31 mouse cellular contexts compared by ENCODE assay signal in the genomic region with DNA sequence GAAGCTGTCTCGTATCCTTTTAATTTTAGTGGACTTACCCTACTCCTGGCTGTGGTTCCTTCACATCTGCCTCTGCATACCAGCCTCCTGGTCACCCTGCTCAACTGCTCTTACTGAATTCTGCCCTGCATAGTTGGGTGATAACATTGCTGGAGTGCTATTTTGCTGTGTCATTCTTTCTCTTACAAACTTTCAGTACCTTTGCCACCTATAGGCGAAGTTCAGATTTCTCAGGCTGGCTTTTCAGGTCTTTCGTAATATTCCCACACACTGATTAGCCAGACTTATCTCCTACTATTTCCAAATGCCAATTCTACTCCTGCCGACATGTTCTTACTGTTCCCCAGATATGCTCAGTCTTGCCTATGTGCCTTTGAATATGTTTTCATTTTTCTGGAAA. TPM values are rescaled to one million over a fixed set of nuclear protein-coding genes. Genes with fewer than 3 reads are reported as not detected.
A peak's percentile ranks its signal among the peaks of the same experiment; 100 is the strongest.
DNase-seq lines count a peak whose midpoint lies in the region; ATAC-seq and TF ChIP-seq lines count a peak whose summit lies in the region.
"Had no signal": no experiment of that assay in that cellular context is flagged by ENCODE, and none has a peak within 500 bp of the region (broad histone marks: within the 10 kb centered on the region; RNA-seq: fewer than 3 reads in every experiment).

No protein-coding gene starts in this region.

- H3K27me3 ChIP-seq in liver, embryonic 15.5 days, result no peaks in the 10 kb centered on the region
- no peaks in the 10 kb centered on the region for H3K27me3 ChIP-seq in liver, embryonic 12.5 days (replicated peaks)
- no peaks in the 10 kb centered on the region for H3K27me3 ChIP-seq in intestine, postnatal 0 days (replicated peaks; ENCODE audit: control insufficient read depth, insufficient read depth, low read length)
- no peaks in the 10 kb centered on the region for H3K27me3 ChIP-seq in stomach, postnatal 0 days (ENCODE audit: control insufficient read depth, insufficient read depth, low read length)
- H3K27me3 ChIP-seq: embryonic facial prominence, embryonic 15.5 days; forebrain, embryonic 13.5 days; heart, embryonic 15.5 days; hindbrain, embryonic 13.5 days; neural tube, embryonic 15.5 days had no signal

- H3K9ac ChIP-seq in liver, embryonic 15.5 days, result no peak overlapping the region
- H3K9ac ChIP-seq in liver, embryonic 12.5 days, result no peak overlapping the region
- no peak overlapping the region for H3K9ac ChIP-seq in intestine, postnatal 0 days (ENCODE audit: low read depth, low read length)
- no peak overlapping the region for H3K9ac ChIP-seq in stomach, postnatal 0 days (ENCODE audit: low read length)
- H3K9ac ChIP-seq: embryonic facial prominence, embryonic 15.5 days; forebrain, embryonic 13.5 days; heart, embryonic 15.5 days; hindbrain, embryonic 13.5 days; neural tube, embryonic 15.5 days had no signal

- 0 out of 2 replicates have a peak, but pooled peaks cover 8% of the 10 kb centered on the region for H3K36me3 ChIP-seq in liver, embryonic 15.5 days (replicated peaks)
- peaks cover 28% of the 10 kb centered on the region for H3K36me3 ChIP-seq in liver, embryonic 12.5 days
- H3K36me3 ChIP-seq in intestine, postnatal 0 days (ENCODE audit: control insufficient read depth, insufficient read depth), result no peaks in the 10 kb centered on the region
- no peaks in the 10 kb centered on the region for H3K36me3 ChIP-seq in stomach, postnatal 0 days (ENCODE audit: control insufficient read depth, insufficient read depth, low read length)

- no peak overlapping the region for H3K4me2 ChIP-seq in liver, embryonic 15.5 days
- H3K4me2 ChIP-seq in liver, embryonic 12.5 days, result no peak overlapping the region
- no peak overlapping the region for H3K4me2 ChIP-seq in intestine, postnatal 0 days (replicated peaks; ENCODE audit: low read depth)
- no peak overlapping the region for H3K4me2 ChIP-seq in stomach, postnatal 0 days (replicated peaks; ENCODE audit: low read depth)
- H3K4me2 ChIP-seq: embryonic facial prominence, embryonic 15.5 days; forebrain, embryonic 13.5 days; heart, embryonic 15.5 days; hindbrain, embryonic 13.5 days; neural tube, embryonic 15.5 days had no signal

- WGBS in liver, embryonic 15.5 days (ENCODE audit: insufficient replicate concordance), result 61% methylated on average over 4 of the region's 4 CpGs
- WGBS in liver, embryonic 12.5 days (ENCODE audit: insufficient replicate concordance), result 63% methylated on average over 4 of the region's 4 CpGs
- 67% methylated on average over 4 of the region's 4 CpGs for WGBS in intestine, postnatal 0 days
- 65% methylated on average over 4 of the region's 4 CpGs for WGBS in stomach, postnatal 0 days

- no peaks in the 10 kb centered on the region; the same call in 1 of the 2 replicates for H3K4me1 ChIP-seq in liver, embryonic 15.5 days (replicated peaks)
- H3K4me1 ChIP-seq in liver, embryonic 12.5 days, result peaks cover 12% of the 10 kb centered on the region; the same call in 1 of the 2 replicates
- no peaks in the 10 kb centered on the region for H3K4me1 ChIP-seq in intestine, postnatal 0 days (replicated peaks; ENCODE audit: control insufficient read depth, insufficient read depth, low read length)
- no peaks in the 10 kb centered on the region for H3K4me1 ChIP-seq in stomach, postnatal 0 days (replicated peaks; ENCODE audit: control insufficient read depth, insufficient read depth)
- H3K4me1 ChIP-seq: heart, embryonic 10.5 days; heart, embryonic 15.5 days had no signal

- DNase-seq in 416B (ENCODE audit: low read depth), result peak; percentile 30
- peak; percentile 14 for DNase-seq in stomach, postnatal 0 days (ENCODE audit: low spot score)
- no peak for DNase-seq in left cerebral cortex, adult 18-20 months (ENCODE audit: low spot score in 2 of 2)
- DNase-seq in heart, postnatal 10 days, result no peak
- DNase-seq: adrenal gland, postnatal 25 days; cerebellum, adult 2 months; cerebellum, postnatal 14 days; gastrocnemius, postnatal 14 days; heart, adult 11 months; heart, postnatal 4 days; kidney, adult 18-20 months; kidney, postnatal 36 days; left cerebral cortex, postnatal 4 days; lung, adult 2 months; midbrain, embryonic 14.5 days; right cerebral cortex, postnatal 25 days; spleen, adult 18-20 months; thymus, adult 2 months; thymus, postnatal 36 days had no signal

- ATAC-seq in liver, embryonic 15.5 days (ENCODE audit: insufficient read depth), result peak; percentile 34; the same call in 1 of the 2 replicates
- ATAC-seq in liver, embryonic 12.5 days, result no peak
- peak; percentile 69 for ATAC-seq in intestine, postnatal 0 days
- ATAC-seq in stomach, postnatal 0 days (ENCODE audit: low FRiP score, low TSS enrichment), result peak; percentile 70
- ATAC-seq: CD4-positive, CD25-positive, alpha-beta regulatory T cell, adult 4 months; forebrain, embryonic 13.5 days had no signal

- no peaks in the 10 kb centered on the region for H3K9me3 ChIP-seq in liver, embryonic 15.5 days (replicated peaks)
- no peaks in the 10 kb centered on the region for H3K9me3 ChIP-seq in liver, embryonic 12.5 days (replicated peaks)
- no peaks in the 10 kb centered on the region for H3K9me3 ChIP-seq in intestine, postnatal 0 days (ENCODE audit: control insufficient read depth)
- H3K9me3 ChIP-seq in stomach, postnatal 0 days (ENCODE audit: control insufficient read depth, low read length), result no peaks in the 10 kb centered on the region
- H3K9me3 ChIP-seq: embryonic facial prominence, embryonic 10.5 days; embryonic facial prominence, embryonic 15.5 days; forebrain, embryonic 13.5 days; heart, embryonic 10.5 days; heart, embryonic 15.5 days; hindbrain, embryonic 13.5 days; neural tube, embryonic 15.5 days had no signal

- no peak overlapping the region for H3K27ac ChIP-seq in liver, embryonic 15.5 days (replicated peaks)
- no peak overlapping the region for H3K27ac ChIP-seq in liver, embryonic 12.5 days
- no peak overlapping the region for H3K27ac ChIP-seq in intestine, postnatal 0 days (ENCODE audit: low read depth, low read length)
- H3K27ac ChIP-seq in stomach, postnatal 0 days (replicated peaks), result no peak overlapping the region; the same call in 1 of the 2 replicates
- H3K27ac ChIP-seq: embryonic facial prominence, embryonic 10.5 days; embryonic facial prominence, embryonic 15.5 days; forebrain, embryonic 13.5 days; heart, embryonic 10.5 days; heart, embryonic 15.5 days; hindbrain, embryonic 13.5 days; layer of hippocampus, adult 2 months; neural tube, embryonic 15.5 days had no signal

- intact Hi-C loops in heart, postnatal 10 days (cut with DNase I), result no loop called here

- H3K4me3 ChIP-seq in liver, embryonic 15.5 days (replicated peaks), result no peak overlapping the region
- H3K4me3 ChIP-seq in liver, embryonic 12.5 days, result no peak overlapping the region
- no peak overlapping the region for H3K4me3 ChIP-seq in intestine, postnatal 0 days (ENCODE audit: low read depth, low read length)
- no peak overlapping the region for H3K4me3 ChIP-seq in stomach, postnatal 0 days (ENCODE audit: low read depth, low read length)
- H3K4me3 ChIP-seq: embryonic facial prominence, embryonic 10.5 days; embryonic facial prominence, embryonic 15.5 days; forebrain, embryonic 13.5 days; heart, embryonic 10.5 days; heart, embryonic 15.5 days; hindbrain, embryonic 13.5 days; layer of hippocampus, adult 2 months; neural tube, embryonic 15.5 days had no signal

- TF ChIP-seq EP300 in stomach, postnatal 0 days (optimal IDR thresholded peaks at IDR 0.05), result no peak

- peak; percentile 35 for TF ChIP-seq CTCF in intestine, postnatal 0 days (IDR thresholded peaks at IDR 0.05; ENCODE audit: low read depth)
- TF ChIP-seq CTCF in stomach, postnatal 0 days (IDR thresholded peaks at IDR 0.05; ENCODE audit: low read depth), result peak; percentile 22; the same call in 1 of the 2 replicates

RNA-seq across cellular contexts. Expression of a gene that starts 6.0 kb away (rescaled TPM):
- 132 and 142 TPM in 2 replicates for polyA plus RNA-seq in liver, embryonic 15.5 days (2015; fragmentation: Nextera tagmentation; extraction: Ambion mirVana)
- 97.7 and 100 TPM in 2 replicates for polyA plus RNA-seq in liver, embryonic 12.5 days (2016; fragmentation: Nextera tagmentation; extraction: Ambion mirVana)
- polyA plus RNA-seq in intestine, postnatal 0 days (2015; fragmentation: Nextera tagmentation; extraction: Ambion mirVana), result 230 and 233 TPM in 2 replicates
- 240 and 247 TPM in 2 replicates for polyA plus RNA-seq in stomach, postnatal 0 days (2015; fragmentation: Nextera tagmentation; extraction: Ambion mirVana)
- total RNA-seq in left cerebral cortex, adult 18-20 months (2021), result 100 to 1,000 TPM; 288 to 323 TPM
- 10 to 100 TPM; 39.5 TPM for total RNA-seq in heart, postnatal 10 days (2021)

RNA-seq across cellular contexts. Expression of a gene that starts 41.2 kb away (rescaled TPM):
- 0.48 and 0.59 TPM in 2 replicates for polyA plus RNA-seq in liver, embryonic 15.5 days (2015; fragmentation: Nextera tagmentation; extraction: Ambion mirVana)
- 0.81 and 0.86 TPM in 2 replicates for polyA plus RNA-seq in liver, embryonic 12.5 days (2016; fragmentation: Nextera tagmentation; extraction: Ambion mirVana)
- polyA plus RNA-seq in intestine, postnatal 0 days (2015; fragmentation: Nextera tagmentation; extraction: Ambion mirVana), result 3.4 and 3.6 TPM in 2 replicates
- polyA plus RNA-seq in stomach, postnatal 0 days (2015; fragmentation: Nextera tagmentation; extraction: Ambion mirVana), result 0.97 and 1.2 TPM in 2 replicates
- total RNA-seq in left cerebral cortex, adult 18-20 months (2021), result 10 to 100 TPM; 13.5 to 13.6 TPM
- total RNA-seq in heart, postnatal 10 days (2021), result 1 to 10 TPM; 1.8 to 2.5 TPM

Comparison
In these comparisons a context has a peak if more than half of its experiments do, and no peak if none do; other contexts are left out.
1. DNase-seq: peak in 416B (single experiment) and stomach, postnatal 0 days (single experiment); none in left cerebral cortex, adult 18-20 months (0 of 2) and heart, postnatal 10 days (0 of 2).